Mouse (Mus musculus): ENCODE data around the gene Asb7.
A peak's percentile ranks its signal among the peaks of the same experiment; 100 is the strongest.

Gene Asb7

DNA sequence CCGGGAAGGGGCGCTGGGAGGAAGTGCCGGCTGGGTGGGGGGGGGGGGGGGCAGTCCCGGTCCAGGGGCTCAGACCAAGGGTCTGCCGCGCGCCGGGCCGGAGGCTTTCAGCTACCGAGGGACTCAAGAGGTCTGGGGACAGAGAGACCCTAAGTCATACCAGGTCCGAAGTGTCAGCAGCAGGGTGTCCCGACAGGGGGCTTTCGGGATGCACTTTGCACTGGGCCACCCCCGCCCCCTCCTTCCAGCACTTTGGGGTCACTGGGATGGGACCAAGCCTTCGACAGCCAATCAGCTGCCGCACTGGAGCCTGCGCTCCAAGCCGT is at the start of gene Asb7:
TSS of gene Asb7 (minus strand) at position 303 of the 326 bp plus-strand sequence.
- DNase-seq, result no peak

DNA sequence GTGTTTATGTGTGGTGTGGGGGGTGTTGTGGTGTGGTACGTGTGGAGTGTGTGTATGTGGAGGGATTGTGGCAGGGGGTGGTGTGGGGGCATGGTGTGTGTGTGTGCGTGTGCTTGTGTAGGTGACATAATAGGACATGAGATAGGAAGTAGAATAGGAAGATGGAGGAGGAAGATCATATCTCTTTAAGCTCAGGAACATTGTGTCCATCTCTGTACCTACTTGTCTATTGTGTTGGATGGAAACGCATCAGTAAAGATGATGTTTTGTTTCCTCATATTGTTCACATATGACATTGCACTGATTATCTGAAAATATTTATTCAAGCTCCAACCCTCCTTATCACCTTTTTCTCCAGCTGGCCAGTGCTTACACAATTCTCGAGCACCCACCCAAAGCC is 48.0 kb upstream of the Asb7 start:
- DNase-seq, result no peak

- no peak for DNase-seq
Measured at GRCm38 (mm10) chr7:66734993-66735392, 45.6 kb upstream of the Asb7 start.

DNA sequence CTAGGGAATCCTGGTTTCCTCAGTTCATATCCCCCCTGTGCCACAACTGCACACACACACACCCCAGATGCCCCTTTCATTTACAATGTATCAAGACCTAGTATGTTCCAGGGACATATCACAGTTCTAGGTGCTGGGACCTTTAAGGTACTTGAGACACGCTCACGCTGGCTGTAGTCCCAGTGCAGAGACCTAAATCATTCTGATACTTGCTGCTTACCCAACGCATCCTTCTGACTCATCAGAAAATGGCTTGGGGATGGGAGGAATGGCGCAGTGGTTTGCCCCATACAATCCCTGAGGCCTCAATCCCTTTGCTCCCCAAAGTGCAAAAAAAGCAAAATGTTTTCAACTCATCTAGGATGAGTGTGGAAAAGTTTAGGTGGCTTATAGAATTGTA is 45.1 kb upstream of the Asb7 start:
- DNase-seq, result no peak

DNA sequence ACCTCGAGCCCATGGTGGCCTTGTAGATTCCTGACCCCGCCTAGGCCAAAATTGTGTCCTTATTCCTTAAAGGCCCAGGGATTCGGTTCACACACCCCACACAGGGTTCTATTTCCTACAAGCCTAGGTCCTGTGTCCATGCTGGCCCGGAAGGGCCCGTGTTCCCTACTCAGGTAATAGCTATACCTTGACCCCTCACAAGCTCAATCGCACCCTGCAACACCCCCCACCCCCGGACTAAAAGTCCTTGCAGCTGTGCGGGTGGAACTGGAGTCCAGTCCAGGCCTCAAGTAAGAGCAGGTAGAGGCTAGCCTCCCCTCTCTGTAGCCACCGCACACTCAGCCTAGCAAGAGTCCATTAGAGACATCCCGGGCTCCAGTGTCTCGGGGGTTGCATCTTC is 44.5 kb upstream of the Asb7 start:
- no peak for DNase-seq

GRCm38 (mm10) chr7:66733431-66733830 is 44.0 kb upstream of the Asb7 start:
- DNase-seq, result no peak

- no peak for DNase-seq
Measured at GRCm38 (mm10) chr7:66729232-66729631, 39.8 kb upstream of the Asb7 start.

DNA sequence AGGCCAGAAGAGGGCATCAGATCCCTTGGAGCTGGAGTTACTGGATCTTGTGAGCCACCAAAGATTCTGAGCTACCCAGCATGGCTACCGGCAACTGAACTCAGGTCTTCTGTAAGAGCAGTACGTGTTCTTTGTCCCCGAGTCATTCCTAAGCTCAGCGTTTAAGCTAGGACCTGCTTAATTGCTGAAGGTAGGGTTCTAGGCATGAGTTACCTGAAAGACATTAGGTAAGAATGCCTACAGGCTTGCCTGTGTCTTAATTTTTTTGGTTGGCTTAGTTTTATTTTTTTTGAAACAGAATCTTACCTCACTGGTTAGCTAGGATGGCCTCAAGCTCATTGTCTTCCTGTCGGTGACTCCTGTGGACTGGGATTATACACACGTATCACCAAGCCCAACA is 38.7 kb upstream of the Asb7 start:
- DNase-seq, result no peak

- DNase-seq, result no peak
Measured at GRCm38 (mm10) chr7:66724954-66725353, 35.6 kb upstream of the Asb7 start.

DNA sequence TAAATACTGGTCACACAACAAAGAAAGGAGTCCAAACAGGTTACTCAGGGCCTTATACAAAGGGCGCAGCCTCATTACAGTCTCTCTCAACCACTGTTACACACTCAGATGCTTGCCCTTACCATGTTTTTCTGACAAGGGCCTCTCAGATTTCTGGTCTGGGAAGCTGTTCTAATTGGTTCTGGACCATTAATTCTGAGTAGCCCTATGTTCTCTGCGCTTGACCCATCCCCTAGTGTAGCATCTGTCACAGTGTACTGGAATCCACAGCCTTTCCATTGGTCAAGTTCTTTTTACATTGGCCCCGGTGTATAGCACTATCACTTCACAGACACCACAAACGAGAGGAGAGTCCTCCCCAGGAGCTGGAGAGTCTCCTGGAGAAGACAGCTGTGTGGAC is 35.1 kb upstream of the Asb7 start:
- DNase-seq, result no peak

GRCm38 (mm10) chr7:66711166-66711565 is 21.8 kb upstream of the Asb7 start:
- no peak for DNase-seq

- DNase-seq, result no peak
Measured at GRCm38 (mm10) chr7:66704631-66705030, 15.2 kb upstream of the Asb7 start.

DNA sequence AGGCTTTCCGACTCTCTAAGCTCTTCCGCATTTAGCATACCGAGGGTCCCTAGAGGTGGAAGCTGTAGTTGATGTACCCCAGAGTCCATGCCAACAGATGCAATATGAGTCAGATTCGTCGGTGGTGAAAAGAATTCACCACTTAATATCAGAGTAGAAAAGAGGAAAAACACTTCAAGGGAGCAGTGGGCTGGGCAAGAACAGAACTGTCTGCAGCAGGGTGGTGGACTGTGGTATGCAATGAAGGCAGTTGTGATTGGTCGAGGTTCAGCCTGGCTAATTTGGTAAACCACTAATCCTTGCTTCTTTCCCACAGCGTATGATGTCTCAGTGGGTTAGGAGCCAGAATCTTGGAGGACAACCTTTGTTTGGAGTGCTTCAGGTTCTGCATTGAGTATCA is 13.3 kb upstream of the Asb7 start:
- no peak for DNase-seq

DNA sequence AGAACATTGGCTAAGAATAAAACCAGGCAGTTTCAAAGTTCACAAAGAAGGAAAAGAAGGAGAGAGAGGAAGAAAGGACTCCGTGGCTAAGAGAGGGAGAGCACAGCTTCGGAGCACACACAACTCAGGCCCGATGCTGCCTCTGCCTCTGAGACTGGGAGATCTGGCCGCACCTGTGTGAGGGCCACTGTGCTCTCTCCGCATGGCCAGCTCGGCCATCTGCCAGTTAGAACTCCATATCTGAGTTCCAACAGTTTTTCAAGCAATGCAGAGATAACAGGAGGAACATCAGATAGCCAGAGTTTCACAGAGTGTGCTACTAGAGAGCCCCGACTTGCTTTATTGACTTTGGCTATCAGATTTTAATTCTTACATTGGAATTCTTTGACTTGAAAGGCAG is 5.1 kb upstream of the Asb7 start:
- no peak for DNase-seq

- DNase-seq, result peak; percentile 100
Measured at GRCm38 (mm10) chr7:66689620-66690360, 394 bp upstream of the Asb7 start, which contains the start of gene Lins1. Gene Lins1, plus strand, starts transcription at chr7:66689889.

- DNase-seq, result peak; percentile 9
Measured at GRCm38 (mm10) chr7:66688721-66689120, 675 bp downstream of the Asb7 start.

GRCm38 (mm10) chr7:66682119-66682863 is 7.1 kb downstream of the Asb7 start:
- DNase-seq, result no peak

DNA sequence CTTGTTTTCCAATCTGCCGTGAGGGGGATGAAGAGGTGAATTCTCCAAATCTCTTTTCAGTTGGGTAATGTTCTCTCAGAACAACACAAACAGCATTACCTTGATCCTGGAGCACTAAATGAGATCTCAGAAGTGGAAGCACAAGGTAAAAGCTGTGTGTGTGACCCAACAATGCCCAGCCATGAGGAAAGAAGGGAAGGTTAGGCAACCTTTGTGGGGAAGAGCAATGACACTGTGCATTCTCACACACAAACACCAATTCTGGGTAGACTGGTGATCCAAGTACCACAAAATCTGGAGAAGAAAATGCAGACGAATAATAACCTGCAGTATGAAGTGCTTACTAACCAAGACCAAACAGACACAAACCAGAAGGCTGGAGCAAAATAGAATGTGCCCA is 13.6 kb downstream of the Asb7 start:
- DNase-seq, result no peak

DNA sequence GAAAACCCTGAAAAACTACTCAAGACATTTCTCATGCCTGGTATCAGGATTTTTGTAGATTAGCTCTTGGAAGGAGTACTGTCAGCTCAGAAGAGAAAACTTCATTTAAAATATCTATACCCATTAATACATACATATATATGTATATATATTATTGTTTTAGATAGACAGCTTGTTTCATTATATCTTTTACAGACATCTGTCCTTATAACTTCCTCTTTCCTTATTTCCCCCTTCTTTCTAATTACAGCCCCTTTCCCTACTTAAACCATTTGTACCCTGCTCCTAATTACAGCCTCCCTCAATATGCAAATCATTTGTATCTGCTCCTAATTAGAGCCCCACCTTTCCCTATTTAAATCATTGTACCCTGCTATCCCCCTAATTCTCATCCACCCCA is 22.3 kb downstream of the Asb7 start:
- DNase-seq, result no peak

- DNase-seq, result no peak
Measured at GRCm38 (mm10) chr7:66663548-66663947, 25.8 kb downstream of the Asb7 start.

- DNase-seq, result peak; percentile 71
Measured at GRCm38 (mm10) chr7:66661572-66661971, 27.8 kb downstream of the Asb7 start.

DNA sequence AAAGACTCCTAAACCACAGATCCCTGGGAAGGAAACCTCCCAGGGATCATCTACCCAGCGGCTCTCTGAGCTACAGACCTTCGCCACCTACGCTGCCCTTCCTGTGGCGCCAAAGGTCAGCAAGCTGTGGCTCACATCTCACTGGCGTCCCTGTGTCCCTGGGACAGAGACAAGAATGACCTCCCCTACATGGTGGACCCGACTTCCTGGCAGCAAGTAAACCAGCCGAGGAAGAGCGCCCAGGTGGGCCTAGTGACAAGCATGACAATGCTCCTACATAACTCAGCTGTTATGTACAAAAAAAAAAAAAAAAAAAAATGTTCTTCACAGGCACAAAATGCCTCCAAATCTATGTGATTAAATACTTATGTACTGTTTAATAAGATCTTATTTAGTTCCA is 28.4 kb downstream of the Asb7 start:
- no peak for DNase-seq

- no peak for DNase-seq
Measured at GRCm38 (mm10) chr7:66660291-66660690, 29.1 kb downstream of the Asb7 start.

DNA sequence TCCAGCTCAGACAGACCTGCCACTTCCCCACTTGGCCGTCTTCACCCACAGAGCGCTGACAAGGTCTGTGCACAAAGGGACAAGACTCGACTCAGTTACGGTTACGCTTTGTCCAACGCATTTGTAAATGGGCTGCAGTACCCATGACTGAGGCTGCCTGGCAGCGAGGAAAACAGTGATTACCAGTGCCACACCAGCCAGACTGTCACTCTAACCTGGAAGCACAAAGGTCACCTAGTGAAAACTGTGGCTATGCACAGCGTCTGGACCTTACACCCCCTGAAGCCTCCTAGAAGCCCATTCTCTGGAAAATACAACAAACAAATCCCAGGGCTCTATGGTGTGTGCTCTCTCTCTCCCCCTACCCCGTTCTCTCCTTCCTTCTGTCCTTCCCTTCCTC is 33.9 kb downstream of the Asb7 start:
- no peak for DNase-seq

GRCm38 (mm10) chr7:66653596-66653995 is 35.8 kb downstream of the Asb7 start:
- no peak for DNase-seq
